Mouse (Mus musculus) leukemia stem cell, adult 10-12 weeks (primary cell): Measurements from ENCODE around the gene Gsto1. TPM values are rescaled to one million over a fixed set of nuclear protein-coding genes. Genes with fewer than 3 reads are reported as not detected.

Source experiments
- polyA plus RNA-seq: library from polyadenylated mRNA; stranded (reverse); fragments of >175 nt; gene quantifications from 2 replicates; pipeline ENCODE4 v1.2.3, GENCODE M21; 2012; ENCODE audit warnings: low replicate concordance

Gsto1 gene
- polyA plus RNA-seq = 51.3 and 157 TPM in 2 replicates

GRCm38 (mm10) chr19:47854796-47855783 lies at the start of gene Gsto1:
TSS of gene Gsto1 (plus strand) at chr19:47854970.

GRCm38 (mm10) chr19:47865353-47865947 lies 10.7 kb downstream of the Gsto1 start, which contains the start of gene Gsto2:
TSS of gene Gsto2 (plus strand) at chr19:47865534.

Other genes with a start within 250 kb of the Gsto1 start
- gene Col17a1, start 162.9 kb upstream of the Gsto1 start, polyA plus RNA-seq = 1.3 and 2.4 TPM in 2 replicates
- 3.3 and 7.7 TPM in 2 replicates for gene Sfr1, start 123.3 kb upstream of the Gsto1 start, polyA plus RNA-seq
- not detected in 2 replicates for gene Gsto2, start 10.6 kb downstream of the Gsto1 start, polyA plus RNA-seq
- not detected in 2 replicates for gene Cfap43, start 64.3 kb downstream of the Gsto1 start, polyA plus RNA-seq
- 5.2 and 7.5 TPM in 2 replicates for gene Itprip, start 64.3 kb downstream of the Gsto1 start, polyA plus RNA-seq
- not detected in 2 replicates for gene Cfap58, start 82.7 kb downstream of the Gsto1 start, polyA plus RNA-seq